Mouse (Mus musculus) small intestine, adult 2 months (tissue): ENCODE results near the gene Ms4a7.
"Not testable (repeated sequence)": the region's sequence is repeated elsewhere in the genome, so short reads cannot be mapped to it uniquely, and the experiment has no call there.

ENCODE experiments used
- CTCF ChIP-seq: fragments of 200-500 bp; IDR thresholded peaks from 2 replicates; pipeline ENCODE4 v1.5.1; 2012; ENCODE audit warnings: low read depth, mild to moderate bottlenecking, control low read depth, inconsistent platforms, low read length, moderate library complexity, mixed read lengths; ENCODE audit not compliant: insufficient replicate concordance, insufficient read length; ENCODE audit errors: extremely low read depth
- POLR2A ChIP-seq: fragments of 200-500 bp; IDR thresholded peaks from 2 replicates; pipeline ENCODE4 v1.6.1; 2012; ENCODE audit warnings: low read depth, mild to moderate bottlenecking, control low read depth, inconsistent platforms, low read length, moderate library complexity

- TF ChIP-seq CTCF, POLR2A: not testable (repeated sequence)
Observed at GRCm38 (mm10) chr19:11299529-11299928, 36.4 kb downstream of the Ms4a7 start.
